Mouse (Mus musculus): ENCODE data around the gene Pde3b. TPM values are rescaled to one million over a fixed set of nuclear protein-coding genes. Genes with fewer than 3 reads are reported as not detected.
A peak's percentile ranks its signal among the peaks of the same experiment; 100 is the strongest.
"Not testable (repeated sequence)": the region's sequence is repeated elsewhere in the genome, so short reads cannot be mapped to it uniquely, and the experiment has no call there.

Gene Pde3b
- total RNA-seq, 2 experiments from 2014 or later: 11.1 to 11.6 TPM

DNA sequence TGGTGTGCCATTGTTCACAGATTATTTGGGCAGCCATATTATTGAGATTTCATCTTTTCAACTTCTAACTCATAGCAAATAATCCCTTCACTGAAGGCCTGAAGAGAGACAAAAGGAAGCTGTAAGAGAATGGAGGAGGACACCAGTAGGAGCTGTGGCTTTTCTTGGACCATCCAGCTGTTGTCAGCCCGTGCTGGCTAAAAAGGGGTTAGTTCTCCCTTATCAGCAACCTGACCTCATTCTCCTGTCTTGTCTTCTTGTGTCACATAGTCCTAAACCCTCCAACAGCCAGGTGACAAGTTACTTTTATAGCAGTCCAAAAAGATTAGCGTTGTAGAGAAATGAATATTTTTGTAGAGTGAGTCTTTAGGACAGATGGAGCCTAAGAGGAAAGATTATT is 57.4 kb downstream of the Pde3b start:
- intact Hi-C loops (cut with DNase I): no loop called here
- no peak for DNase-seq (ENCODE audit: extremely low spot score in 1 of 2, low spot score in 2 of 2)

DNA sequence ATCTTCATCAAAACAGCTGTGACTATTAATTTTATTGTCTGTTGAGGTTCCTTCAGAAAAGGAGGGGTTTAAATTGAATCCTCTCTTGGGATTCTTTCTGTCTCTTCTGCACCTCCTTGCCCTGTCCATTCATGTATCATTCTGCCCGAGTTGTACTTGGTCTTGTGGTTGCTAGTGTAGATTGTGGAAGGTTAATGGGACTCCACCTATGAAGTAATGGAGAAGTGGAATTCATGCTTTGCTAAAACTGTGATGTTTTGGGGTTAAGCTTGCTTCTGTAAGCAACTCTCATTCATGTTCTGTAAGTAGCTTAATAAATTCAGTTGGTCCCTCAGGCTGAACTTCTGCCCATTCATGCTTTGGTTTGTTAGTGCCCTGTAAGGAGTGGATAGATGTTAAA is 59.8 kb downstream of the Pde3b start:
- intact Hi-C loops (cut with DNase I): no loop called here
- no peak for DNase-seq (ENCODE audit: extremely low spot score in 1 of 2, low spot score in 2 of 2)

DNA sequence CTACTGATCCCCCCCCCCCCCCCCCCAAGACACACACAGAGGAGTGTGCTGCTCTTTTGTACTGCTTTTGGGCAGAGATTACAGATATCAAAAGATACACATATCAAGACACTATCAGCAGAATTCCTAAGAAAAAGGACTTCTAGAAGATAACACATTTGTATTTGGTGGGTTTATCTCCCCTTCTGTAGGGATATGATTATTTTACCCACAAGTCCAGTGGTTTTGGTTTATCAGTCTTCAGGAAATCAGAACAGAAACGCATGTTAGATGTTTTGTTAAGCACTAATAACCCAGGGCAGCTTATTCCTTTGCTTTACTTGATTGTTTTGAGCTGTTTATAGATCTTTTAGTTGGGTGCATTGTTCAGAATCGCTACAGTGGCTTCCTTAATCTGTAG is 62.8 kb downstream of the Pde3b start:
- intact Hi-C loops (cut with DNase I): no loop called here
- DNase-seq (ENCODE audit: extremely low spot score in 1 of 2, low spot score in 2 of 2): no peak

DNA sequence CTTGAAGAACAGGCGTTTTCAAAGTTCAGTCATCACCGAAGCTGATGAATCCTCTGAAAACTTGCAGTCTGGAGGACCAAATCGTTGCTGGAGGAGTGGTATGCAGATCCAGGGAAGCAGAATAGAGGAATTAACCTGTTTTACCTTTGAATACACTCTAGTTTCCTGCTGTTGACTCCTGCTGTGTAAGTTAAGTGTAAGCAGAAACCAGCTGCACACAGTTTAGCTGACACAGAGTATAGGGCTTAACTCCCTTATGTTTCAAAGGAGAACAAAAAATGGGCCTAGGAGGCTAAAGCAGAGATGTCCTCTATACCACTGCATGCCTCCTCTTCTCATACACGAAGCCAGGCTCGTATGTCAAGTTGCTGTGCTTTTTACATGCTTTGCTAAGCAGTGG is 63.8 kb downstream of the Pde3b start:
- no peak for DNase-seq (ENCODE audit: extremely low spot score in 1 of 2, low spot score in 2 of 2)
- intact Hi-C loops (cut with DNase I): no loop called here

DNA sequence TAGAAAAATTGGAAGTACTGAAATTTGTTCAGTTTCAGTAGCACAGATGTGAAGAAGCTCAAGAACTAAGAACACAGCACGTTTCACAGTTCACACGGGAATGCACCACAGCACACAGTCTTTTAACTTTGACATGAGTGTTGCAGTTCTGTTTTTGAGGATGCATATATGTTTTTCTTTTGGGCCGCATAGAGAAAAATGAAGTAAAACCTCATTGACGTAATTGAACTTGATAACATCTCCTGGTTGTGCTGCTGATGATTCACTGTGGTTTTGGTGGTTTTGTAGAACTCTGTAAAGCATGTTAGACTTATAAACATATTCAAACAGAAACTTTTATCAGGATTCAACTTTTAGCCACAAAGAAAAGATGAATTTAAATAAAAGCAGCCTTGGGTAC is 64.7 kb downstream of the Pde3b start:
- no peak for DNase-seq (ENCODE audit: extremely low spot score in 1 of 2, low spot score in 2 of 2)
- intact Hi-C loops (cut with DNase I): no loop called here

DNA sequence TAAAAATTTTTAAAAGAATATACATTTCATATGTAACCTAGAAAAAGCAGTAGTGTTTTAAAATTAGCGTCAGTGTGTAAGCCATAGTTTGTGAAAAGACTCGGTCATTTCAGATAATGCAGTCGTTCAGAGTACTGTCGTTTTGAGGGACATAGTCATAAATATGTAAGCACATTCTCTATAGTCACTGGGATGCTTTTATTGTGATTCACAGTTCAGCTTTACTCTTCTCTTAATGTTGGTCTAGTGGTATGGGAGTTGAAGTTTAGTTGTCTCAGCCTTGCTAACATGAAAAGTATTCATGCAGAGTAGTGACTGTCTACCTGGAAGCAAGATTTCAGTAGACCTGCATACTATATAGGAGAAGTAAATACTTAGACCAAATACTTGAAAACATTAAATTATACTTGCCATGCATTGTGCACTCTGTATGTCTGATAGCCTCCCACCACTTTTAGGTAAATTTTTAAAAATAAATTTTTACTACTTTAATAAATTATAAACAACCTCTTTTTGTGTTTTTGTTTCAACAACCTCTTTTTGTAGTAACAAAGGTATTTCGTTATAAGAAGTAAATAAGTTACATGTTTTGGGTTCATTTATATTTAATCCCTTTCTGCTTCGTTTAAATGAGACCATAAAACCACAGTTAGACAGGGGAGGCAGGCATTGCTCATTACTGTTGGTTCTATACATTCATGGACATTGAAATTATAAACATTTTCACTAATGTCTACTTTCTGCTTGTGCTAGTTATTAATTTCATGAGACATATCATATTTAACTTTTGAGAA is 65.3 kb downstream of the Pde3b start:
- DNase-seq (ENCODE audit: extremely low spot score in 1 of 2, low spot score in 2 of 2): no peak
- intact Hi-C loops (cut with DNase I): no loop called here

DNA sequence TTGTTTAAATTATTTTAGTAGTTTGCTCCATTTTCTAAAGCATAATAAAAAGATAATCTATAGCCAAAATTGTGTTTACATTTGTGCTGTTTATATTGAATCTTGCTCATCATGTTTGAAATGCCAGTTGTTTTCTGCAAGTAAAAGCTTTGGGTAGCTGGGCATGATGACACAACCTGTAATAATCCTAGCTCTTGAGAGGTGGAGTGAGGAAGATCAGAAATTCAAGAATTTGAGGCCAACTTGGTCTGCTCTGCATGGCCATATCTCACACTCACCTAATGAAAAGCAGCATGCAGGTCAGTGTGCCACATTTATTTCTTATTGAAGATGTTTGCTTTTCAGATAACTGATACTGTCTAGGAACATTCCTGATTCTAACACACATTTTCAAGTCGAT is 65.9 kb downstream of the Pde3b start:
- intact Hi-C loops (cut with DNase I): no loop called here
- no peak for DNase-seq (ENCODE audit: extremely low spot score in 1 of 2, low spot score in 2 of 2)

DNA sequence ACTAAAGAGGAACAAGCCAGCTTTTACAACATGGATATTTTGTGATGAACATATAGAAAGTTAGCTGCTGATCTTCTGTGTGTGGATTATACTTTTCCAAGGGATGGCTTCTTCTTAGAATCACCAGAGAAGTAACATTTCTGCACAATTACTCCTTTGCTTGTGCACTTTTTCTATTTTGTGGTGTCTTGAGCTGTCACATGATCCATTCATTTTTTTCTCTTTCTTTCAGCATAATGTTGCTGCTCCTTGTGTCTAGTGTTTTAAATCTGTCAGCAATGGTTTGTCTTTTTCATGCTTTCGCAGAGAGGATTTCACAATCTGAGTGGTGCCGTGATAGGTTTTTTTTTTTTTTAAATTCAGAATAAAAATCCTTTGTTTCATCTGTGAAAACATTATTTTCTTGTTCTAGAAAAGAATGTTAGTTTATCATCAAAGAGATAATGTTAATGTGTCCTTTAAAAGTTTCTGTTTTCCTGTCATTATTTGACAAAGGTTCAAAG is 66.4 kb downstream of the Pde3b start:
- intact Hi-C loops (cut with DNase I): no loop called here
- no peak for DNase-seq (ENCODE audit: extremely low spot score in 1 of 2, low spot score in 2 of 2)

DNA sequence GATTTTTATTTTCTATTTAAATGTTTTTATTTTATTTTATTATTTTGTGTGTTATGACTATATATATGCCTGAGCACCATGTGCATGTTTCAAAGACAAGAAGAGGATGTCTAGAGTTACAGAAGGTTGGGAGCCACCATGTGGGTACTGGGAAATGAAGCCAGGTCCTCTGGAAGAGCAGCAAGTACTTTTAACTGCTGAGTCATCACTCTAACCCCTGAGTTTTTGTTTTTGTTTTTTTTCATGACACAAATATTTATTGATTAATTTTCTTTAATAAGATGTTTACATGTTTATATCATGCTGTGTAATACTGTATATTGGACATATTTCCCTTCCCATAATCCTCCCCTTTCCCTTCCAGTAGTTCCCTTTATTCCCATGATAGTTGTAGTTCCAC is 77.5 kb downstream of the Pde3b start:
- DNase-seq (ENCODE audit: extremely low spot score in 1 of 2, low spot score in 2 of 2): no peak
- intact Hi-C loops (cut with DNase I): loop anchor here (5.0 kb wide), 2 partner anchors 75 to 215 kb away; partner anchors contain the start of genes Pde3b and Psma1

DNA sequence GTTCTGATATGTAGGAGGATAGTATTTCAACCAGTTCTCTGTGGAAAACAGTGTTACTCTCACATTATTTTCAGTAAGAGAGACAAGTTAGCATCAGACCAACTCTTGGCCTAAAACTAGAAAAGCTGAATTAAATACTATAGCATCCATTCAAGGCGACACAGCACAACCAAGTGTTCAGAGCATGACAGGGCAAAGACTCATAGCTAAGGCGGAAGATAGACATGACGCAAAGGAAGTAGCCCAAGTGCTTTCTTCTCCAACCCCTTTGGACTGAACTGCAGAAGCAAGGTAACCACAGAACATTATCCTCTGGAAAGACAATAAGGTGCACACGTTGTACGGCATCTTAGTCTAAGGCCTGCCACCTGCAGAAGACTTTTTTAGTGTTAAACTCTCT is 79.0 kb downstream of the Pde3b start:
- DNase-seq (ENCODE audit: extremely low spot score in 1 of 2, low spot score in 2 of 2): peak in 1 of 2 experiments; percentile 20
- intact Hi-C loops (cut with DNase I): loop anchor here (5.0 kb wide), 2 partner anchors 77 to 217 kb away; partner anchors contain the start of genes Pde3b and Psma1

GRCm38 (mm10) chr7:114499293-114499692 is 84.2 kb downstream of the Pde3b start:
- intact Hi-C loops (cut with DNase I): no loop called here
- no peak for DNase-seq (ENCODE audit: extremely low spot score in 1 of 2, low spot score in 2 of 2)

DNA sequence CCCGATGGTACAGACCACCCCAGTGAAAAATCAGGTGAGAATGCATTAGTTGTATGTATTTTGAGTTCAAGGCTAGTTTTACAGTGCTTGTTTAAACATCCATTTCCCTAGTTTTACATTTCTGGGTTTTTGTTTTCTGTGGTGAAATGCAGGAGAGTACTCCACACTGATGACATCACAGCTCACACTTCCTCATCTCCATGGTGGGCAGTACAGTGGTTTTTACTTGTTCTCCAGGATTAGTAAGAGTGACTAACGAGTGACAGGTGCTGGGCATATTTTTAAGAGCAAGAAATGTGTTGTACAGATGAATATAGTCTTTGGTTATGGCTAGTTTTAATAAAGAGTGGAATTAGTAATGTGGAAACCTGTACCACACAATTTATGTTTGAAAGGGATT is 93.8 kb downstream of the Pde3b start:
- intact Hi-C loops (cut with DNase I): no loop called here

GRCm38 (mm10) chr7:114520122-114520521 is 105.0 kb downstream of the Pde3b start:
- intact Hi-C loops (cut with DNase I): no loop called here
- DNase-seq (ENCODE audit: extremely low spot score in 1 of 2, low spot score in 2 of 2): no peak

More for the DNA sequence above, 93.8 kb downstream of the Pde3b start:
- DNase-seq (ENCODE audit: extremely low spot score in 1 of 2, low spot score in 2 of 2): no peak

DNA sequence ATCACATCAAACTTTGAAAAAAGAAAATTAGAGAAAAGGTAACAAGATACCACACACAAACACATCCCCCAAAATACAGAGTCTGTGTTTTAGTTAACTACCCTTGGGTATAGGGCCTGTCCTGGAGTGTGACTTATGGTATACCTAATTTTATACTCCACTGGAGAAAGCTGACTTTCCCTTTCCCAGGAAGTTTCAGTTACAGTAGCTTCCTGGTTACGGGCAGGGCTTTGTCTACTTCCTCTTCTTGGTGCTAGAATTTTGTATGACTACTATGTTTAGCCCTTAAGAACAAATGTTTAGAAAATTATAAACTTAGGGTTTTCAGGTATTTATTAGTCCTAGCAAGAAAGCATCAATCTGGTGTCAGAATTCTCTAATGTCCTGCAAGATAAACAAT is 111.2 kb downstream of the Pde3b start:
- no peak for DNase-seq (ENCODE audit: extremely low spot score in 1 of 2, low spot score in 2 of 2)
- intact Hi-C loops (cut with DNase I): no loop called here

- DNase-seq (ENCODE audit: extremely low spot score in 1 of 2, low spot score in 2 of 2): no peak
- intact Hi-C loops (cut with DNase I): no loop called here
Measured at GRCm38 (mm10) chr7:114536179-114536578, 121.1 kb downstream of the Pde3b start.

DNA sequence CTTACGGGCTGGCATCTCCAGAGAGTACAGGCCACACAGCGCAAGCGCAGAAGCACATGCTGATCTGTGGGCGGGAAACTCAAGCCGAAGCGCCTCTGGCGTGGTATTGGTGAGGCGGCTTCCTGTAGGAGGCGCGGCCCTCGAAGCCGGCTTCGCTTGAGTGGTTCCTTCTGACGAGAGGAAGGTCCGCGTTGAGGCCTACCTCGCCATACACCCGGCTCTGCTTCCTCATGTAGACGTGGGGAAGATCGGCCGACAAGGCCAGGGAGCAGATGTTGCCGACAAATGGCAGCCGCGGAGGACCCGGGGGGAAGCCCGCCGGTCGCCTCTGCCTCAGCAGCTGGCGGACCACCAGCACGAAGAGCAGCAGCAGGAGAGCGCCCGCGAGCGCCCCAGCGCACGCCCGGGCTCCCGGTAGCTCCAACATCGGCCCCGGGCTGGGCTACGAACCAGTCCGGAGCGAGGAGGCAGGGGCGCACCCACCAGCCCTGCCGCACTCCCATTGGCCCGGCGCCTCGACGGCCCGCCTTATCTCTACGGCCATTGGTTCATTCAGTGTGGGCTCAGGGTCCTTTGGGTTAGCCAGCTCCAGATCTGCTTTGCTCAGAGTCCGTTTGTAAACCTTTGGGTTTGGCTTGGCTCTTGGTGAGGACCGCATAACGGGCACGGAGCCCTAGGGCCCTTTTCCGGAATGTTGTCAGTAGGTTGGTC is 147.6 kb downstream of the Pde3b start, which contains the start of gene Cyp2r1:
Gene Cyp2r1, minus strand, starts transcription at position 442 of the 711 bp plus-strand sequence.
- peak; percentile 83 to 92 for DNase-seq (ENCODE audit: extremely low spot score in 1 of 2, low spot score in 2 of 2)
- intact Hi-C loops (cut with DNase I): no loop called here

DNA sequence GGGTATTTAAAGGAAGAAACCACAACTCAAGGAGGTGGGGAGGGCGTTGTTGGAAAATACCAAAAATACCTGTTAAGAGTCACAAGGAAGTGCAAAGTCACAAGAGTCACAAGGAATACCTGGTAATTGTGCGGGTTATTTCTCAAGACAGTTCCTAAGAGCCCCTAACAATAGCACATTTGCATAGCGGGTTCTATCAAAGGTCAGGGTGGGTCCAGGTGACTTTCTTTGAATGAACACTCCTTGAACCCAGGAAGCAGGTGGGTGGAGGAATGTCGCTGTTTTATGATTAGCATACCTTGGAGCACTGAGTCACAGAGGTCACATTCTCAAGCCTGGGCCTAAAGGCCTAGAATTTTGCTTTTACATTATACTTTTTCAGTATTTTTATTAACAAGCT is 158.8 kb downstream of the Pde3b start:
- DNase-seq (ENCODE audit: extremely low spot score in 1 of 2, low spot score in 2 of 2); intact Hi-C loops (cut with DNase I): not testable (repeated sequence)

DNA sequence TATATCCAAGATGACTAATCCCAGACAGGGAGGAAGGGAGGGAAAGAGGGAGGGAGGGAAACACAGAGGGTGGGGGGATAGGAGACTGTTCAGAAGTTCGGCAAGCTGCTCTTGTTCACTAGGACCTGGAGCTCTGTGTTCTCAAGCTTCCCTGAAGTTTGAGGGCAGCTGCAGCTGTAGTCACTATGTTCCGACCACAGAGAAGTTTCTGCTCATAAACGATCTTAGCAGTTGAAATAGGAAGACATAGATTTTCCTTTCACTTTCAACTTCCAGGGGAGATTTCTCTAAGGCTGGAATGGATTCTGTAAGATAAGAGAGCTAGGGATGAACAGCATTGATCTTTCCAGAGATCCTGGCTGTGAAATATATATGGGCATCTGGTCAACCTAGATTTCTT is 161.8 kb downstream of the Pde3b start:
- DNase-seq (ENCODE audit: extremely low spot score in 1 of 2, low spot score in 2 of 2): no peak
- intact Hi-C loops (cut with DNase I): no loop called here

DNA sequence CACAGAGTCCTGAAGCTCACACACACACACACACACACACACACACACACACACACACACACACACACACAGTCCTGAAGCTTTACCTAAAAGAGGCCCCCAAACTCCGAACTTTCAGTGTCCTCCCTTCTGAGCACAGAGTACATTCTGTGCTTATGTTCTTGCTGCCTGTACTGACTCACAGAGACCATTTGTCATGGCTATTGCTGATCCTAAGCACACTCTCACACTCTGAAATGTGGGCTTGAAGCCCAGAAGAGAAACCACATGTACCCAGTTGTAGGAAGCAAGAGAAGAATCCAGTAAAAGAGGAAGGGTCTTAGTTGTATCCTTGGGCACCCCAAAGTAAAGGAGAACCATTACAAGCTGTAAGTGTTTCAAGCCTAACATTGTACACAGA is 162.6 kb downstream of the Pde3b start:
- DNase-seq (ENCODE audit: extremely low spot score in 1 of 2, low spot score in 2 of 2): no peak
- intact Hi-C loops (cut with DNase I): no loop called here

- DNase-seq (ENCODE audit: extremely low spot score in 1 of 2, low spot score in 2 of 2): peak; percentile 51 to 59
- intact Hi-C loops (cut with DNase I): loop anchor here (2.0 to 10.0 kb wide), 3 partner anchors 57 to 236 kb away; partner anchors contain the start of gene Calca
Measured at GRCm38 (mm10) chr7:114580426-114580825, 165.3 kb downstream of the Pde3b start.

Data from left cerebral cortex, postnatal 10 days (tissue).